Mouse (Mus musculus): ENCODE data around the gene Zfp648. TPM values are rescaled to one million over a fixed set of nuclear protein-coding genes. Genes with fewer than 3 reads are reported as not detected.

Zfp648 gene
- polyA plus RNA-seq, 1 experiment from 2014 or later = 0.68 TPM

DNA sequence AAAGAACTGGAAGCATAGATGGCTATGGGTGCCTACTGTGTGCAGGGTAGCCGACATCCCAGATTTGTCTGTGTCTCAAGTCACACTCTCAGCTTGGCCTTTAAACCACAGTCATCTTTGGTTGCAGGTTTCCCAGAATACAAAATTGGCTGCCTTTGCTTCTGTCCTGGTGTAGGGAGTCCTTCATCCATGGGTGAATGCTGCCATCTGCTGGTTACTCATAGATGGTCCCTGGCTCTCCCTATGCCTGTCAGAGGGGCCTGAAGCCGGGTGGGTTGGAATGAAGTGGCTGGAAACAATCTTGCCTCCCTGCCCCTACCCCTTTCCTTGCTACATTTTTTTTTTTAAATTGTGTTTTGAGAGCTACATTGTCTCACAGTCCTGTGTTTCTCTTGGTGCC, 20.0 kb upstream of the Zfp648 start:
- H3K4me2 ChIP-seq (ENCODE audit: low read length) = no peak overlapping the region
- no peaks in the 10 kb centered on the region for H3K9me3 ChIP-seq (ENCODE audit: control insufficient read depth, low read length)
- 33% methylated on average over 2 of the region's 2 CpGs for WGBS
- H3K4me1 ChIP-seq (replicated peaks; ENCODE audit: control insufficient read depth, insufficient read depth, low read length) = peaks cover 3% of the 10 kb centered on the region; the same call in 1 of the 2 replicates
- H3K27ac ChIP-seq (ENCODE audit: low read length) = no peak overlapping the region
- H3K36me3 ChIP-seq (ENCODE audit: control insufficient read depth, insufficient read depth) = no peaks in the 10 kb centered on the region
- no peak overlapping the region for H3K4me3 ChIP-seq (replicated peaks; ENCODE audit: low read length)
- no peak overlapping the region for H3K9ac ChIP-seq (replicated peaks; ENCODE audit: low read depth, low read length)
- H3K27me3 ChIP-seq (replicated peaks; ENCODE audit: control insufficient read depth, insufficient read depth, low read length) = no peaks in the 10 kb centered on the region
- peak; percentile 99 for ATAC-seq

DNA sequence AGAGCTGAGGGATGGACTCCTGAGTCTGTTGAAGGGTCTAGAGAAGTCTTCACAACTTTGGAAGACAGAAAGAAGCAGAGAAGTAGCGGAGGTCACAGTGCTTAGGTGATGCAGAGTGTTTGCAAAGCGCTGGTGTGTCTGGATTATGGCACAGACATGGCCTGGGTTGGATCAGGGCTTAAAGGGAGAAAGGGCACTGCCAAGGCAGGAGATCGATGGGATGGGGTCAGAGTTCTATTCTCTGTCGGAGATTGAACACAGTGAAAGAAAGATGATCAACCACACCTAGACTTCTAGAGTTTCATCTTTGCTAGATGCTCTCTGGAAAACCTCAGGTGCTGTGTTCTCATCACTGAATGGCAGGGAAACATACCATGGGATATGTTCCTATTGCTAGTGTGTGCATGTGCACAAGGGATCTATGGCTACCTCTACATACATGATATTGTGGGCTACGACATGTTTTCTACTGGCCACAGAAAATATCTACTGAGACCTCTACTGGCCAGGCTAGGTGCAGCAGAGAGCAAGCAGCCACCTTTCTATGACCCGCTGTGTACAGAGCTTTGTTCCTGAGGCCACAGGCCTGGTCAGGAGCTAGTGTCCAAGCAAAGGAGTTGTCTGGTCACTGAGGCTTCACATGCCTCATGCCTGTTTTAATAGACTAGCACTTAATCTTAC, 18.5 kb upstream of the Zfp648 start:
- no peak for ATAC-seq
- no peak overlapping the region for H3K9ac ChIP-seq (replicated peaks; ENCODE audit: low read depth, low read length)
- H3K4me2 ChIP-seq (ENCODE audit: low read length) = no peak overlapping the region
- no peaks in the 10 kb centered on the region for H3K9me3 ChIP-seq (ENCODE audit: control insufficient read depth, low read length)
- no peaks in the 10 kb centered on the region for H3K36me3 ChIP-seq (ENCODE audit: control insufficient read depth, insufficient read depth)
- H3K27ac ChIP-seq (ENCODE audit: low read length) = no peak overlapping the region
- H3K4me3 ChIP-seq (replicated peaks; ENCODE audit: low read length) = no peak overlapping the region
- peaks cover 3% of the 10 kb centered on the region; the same call in 1 of the 2 replicates for H3K4me1 ChIP-seq (replicated peaks; ENCODE audit: control insufficient read depth, insufficient read depth, low read length)
- no peaks in the 10 kb centered on the region for H3K27me3 ChIP-seq (replicated peaks; ENCODE audit: control insufficient read depth, insufficient read depth, low read length)
- WGBS = 73% methylated on average over 6 of the region's 6 CpGs

DNA sequence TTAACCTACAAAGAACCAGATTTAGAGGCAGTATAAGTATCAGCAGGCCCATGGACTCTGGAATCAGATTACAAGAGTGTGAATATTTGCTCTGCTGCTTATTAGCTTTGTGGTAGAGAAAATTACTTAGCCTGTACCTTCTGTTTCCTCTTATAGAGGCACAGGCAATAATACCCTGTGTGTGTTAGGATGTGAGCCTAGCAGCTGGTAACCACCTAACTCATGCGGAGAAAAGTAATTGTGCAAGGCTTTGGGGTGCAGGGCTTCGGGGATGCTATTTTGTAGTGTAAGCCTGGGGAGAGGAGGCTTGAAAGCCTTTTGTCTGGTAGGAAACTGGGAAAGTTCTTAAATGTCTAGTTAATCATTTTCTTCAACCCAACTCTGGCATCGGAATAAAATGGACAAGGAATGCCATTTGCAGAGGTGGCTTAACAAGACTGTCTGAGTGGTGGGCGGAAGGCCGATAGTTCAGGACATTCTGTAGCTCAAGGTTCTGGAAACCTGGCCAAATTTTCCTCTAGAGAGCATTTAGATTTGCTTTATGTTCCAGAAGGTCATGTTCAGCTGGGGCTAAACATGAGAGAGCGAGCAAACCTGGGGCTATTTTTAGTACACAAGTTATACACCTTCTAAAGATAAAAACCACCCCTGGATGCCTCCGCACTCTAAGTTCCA, 17.8 kb upstream of the Zfp648 start:
- H3K36me3 ChIP-seq (ENCODE audit: control insufficient read depth, insufficient read depth) = no peaks in the 10 kb centered on the region
- H3K9ac ChIP-seq (replicated peaks; ENCODE audit: low read depth, low read length) = no peak overlapping the region
- peaks cover 3% of the 10 kb centered on the region; the same call in 1 of the 2 replicates for H3K4me1 ChIP-seq (replicated peaks; ENCODE audit: control insufficient read depth, insufficient read depth, low read length)
- WGBS = 88% methylated on average over 7 of the region's 7 CpGs
- H3K4me2 ChIP-seq (ENCODE audit: low read length) = no peak overlapping the region
- H3K27ac ChIP-seq (ENCODE audit: low read length) = no peak overlapping the region
- no peaks in the 10 kb centered on the region for H3K27me3 ChIP-seq (replicated peaks; ENCODE audit: control insufficient read depth, insufficient read depth, low read length)
- H3K9me3 ChIP-seq (ENCODE audit: control insufficient read depth, low read length) = no peaks in the 10 kb centered on the region
- no peak for ATAC-seq
- H3K4me3 ChIP-seq (replicated peaks; ENCODE audit: low read length) = no peak overlapping the region

DNA sequence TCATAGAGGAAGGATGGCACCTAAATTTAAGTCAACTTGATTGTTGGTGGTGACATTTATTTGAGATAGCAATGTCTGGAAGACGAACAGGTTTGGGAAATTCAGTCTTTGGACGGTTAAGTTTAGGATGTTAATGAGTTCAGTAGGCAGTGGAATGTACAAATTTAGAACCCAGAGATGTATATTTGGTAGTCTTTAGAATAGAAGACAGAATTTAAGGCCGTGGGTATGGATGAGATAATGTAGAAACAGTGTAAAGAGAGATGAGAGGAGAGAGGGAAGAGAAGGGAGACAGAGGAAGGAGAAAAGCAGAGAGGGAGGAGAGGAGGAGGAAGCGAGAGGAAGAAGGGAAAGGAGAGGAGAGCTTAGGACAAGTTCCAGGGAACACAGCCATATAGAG, 12.8 kb upstream of the Zfp648 start:
- H3K36me3 ChIP-seq (ENCODE audit: control insufficient read depth, insufficient read depth) = no peaks in the 10 kb centered on the region
- no peak overlapping the region for H3K4me2 ChIP-seq (ENCODE audit: low read length)
- no peak for ATAC-seq
- H3K27ac ChIP-seq (ENCODE audit: low read length) = no peak overlapping the region
- no peaks in the 10 kb centered on the region for H3K9me3 ChIP-seq (ENCODE audit: control insufficient read depth, low read length)
- H3K4me3 ChIP-seq (replicated peaks; ENCODE audit: low read length) = no peak overlapping the region
- H3K27me3 ChIP-seq (replicated peaks; ENCODE audit: control insufficient read depth, insufficient read depth, low read length) = no peaks in the 10 kb centered on the region
- H3K9ac ChIP-seq (replicated peaks; ENCODE audit: low read depth, low read length) = no peak overlapping the region
- no peaks in the 10 kb centered on the region for H3K4me1 ChIP-seq (replicated peaks; ENCODE audit: control insufficient read depth, insufficient read depth, low read length)
- WGBS = 86% methylated on average over 4 of the region's 4 CpGs

GRCm38 (mm10) chr1:154188631-154189030, 12.4 kb upstream of the Zfp648 start:
- Histone ChIP-seq H3K4me3 (replicated peaks; ENCODE audit: low read length) (no peak overlapping the region), H3K4me2 (ENCODE audit: low read length) (no peak overlapping the region), H3K4me1 (replicated peaks; ENCODE audit: control insufficient read depth, insufficient read depth, low read length) (no peaks in the 10 kb centered on the region), H3K27ac (ENCODE audit: low read length) (no peak overlapping the region), H3K9me3 (ENCODE audit: control insufficient read depth, low read length) (no peaks in the 10 kb centered on the region), H3K27me3 (replicated peaks; ENCODE audit: control insufficient read depth, insufficient read depth, low read length) (no peaks in the 10 kb centered on the region), H3K36me3 (ENCODE audit: control insufficient read depth, insufficient read depth) (no peaks in the 10 kb centered on the region), H3K9ac (replicated peaks; ENCODE audit: low read depth, low read length) (no peak overlapping the region)
- no peak for ATAC-seq
- WGBS = 62% methylated on average over 4 of the region's 4 CpGs

DNA sequence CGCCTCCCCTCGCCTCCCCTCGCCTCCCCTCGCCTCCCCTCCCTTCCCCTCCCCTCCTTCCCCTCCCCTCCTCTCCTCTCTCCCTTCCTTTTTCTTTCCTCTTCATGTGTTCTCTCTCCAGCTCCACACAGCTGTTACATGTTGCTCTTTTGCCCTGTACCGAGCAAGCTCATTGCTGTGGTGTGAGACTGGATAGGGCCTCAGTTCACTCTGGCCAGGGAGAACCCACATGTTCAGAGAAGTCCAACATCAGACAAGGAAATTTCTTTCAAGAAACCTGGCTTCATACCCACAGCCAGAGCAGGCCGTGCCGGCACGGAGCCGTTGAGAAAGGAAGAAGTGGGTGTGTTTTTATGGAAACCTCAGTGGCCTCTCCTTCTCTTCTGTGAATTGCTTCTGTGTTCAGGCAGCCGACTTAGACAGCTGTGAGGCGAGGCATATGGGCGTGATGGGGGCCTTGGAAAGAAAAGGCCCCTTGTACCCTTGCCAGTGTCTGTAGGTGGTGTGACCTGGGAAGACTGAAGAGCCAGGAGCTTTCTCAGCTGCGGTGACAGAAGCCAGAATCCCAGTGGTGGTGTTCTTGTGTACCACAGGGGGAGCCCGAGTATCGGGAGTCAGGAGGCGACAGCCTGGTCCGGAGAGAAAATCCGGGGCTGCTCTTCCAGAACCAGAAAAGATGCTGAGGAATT, 11.0 kb upstream of the Zfp648 start:
- no peak; the same call in 1 of the 2 replicates for ATAC-seq
- Histone ChIP-seq H3K4me2 (ENCODE audit: low read length) (no peak overlapping the region), H3K4me1 (replicated peaks; ENCODE audit: control insufficient read depth, insufficient read depth, low read length) (no peaks in the 10 kb centered on the region), H3K9ac (replicated peaks; ENCODE audit: low read depth, low read length) (no peak overlapping the region), H3K9me3 (ENCODE audit: control insufficient read depth, low read length) (no peaks in the 10 kb centered on the region), H3K27ac (ENCODE audit: low read length) (no peak overlapping the region), H3K27me3 (replicated peaks; ENCODE audit: control insufficient read depth, insufficient read depth, low read length) (no peaks in the 10 kb centered on the region), H3K36me3 (ENCODE audit: control insufficient read depth, insufficient read depth) (no peaks in the 10 kb centered on the region), H3K4me3 (replicated peaks; ENCODE audit: low read length) (no peak overlapping the region)
- 52% methylated on average over 14 of the region's 18 CpGs for WGBS

GRCm38 (mm10) chr1:154198896-154199295, 2.1 kb upstream of the Zfp648 start:
- Histone ChIP-seq H3K4me1 (replicated peaks; ENCODE audit: control insufficient read depth, insufficient read depth, low read length) (no peaks in the 10 kb centered on the region), H3K9ac (replicated peaks; ENCODE audit: low read depth, low read length) (no peak overlapping the region), H3K9me3 (ENCODE audit: control insufficient read depth, low read length) (no peaks in the 10 kb centered on the region), H3K27ac (ENCODE audit: low read length) (no peak overlapping the region), H3K27me3 (replicated peaks; ENCODE audit: control insufficient read depth, insufficient read depth, low read length) (peaks cover 7% of the 10 kb centered on the region), H3K36me3 (ENCODE audit: control insufficient read depth, insufficient read depth) (no peaks in the 10 kb centered on the region), H3K4me2 (ENCODE audit: low read length) (no peak overlapping the region), H3K4me3 (replicated peaks; ENCODE audit: low read length) (no peak overlapping the region)
- WGBS = 91% methylated on average over 10 of the region's 10 CpGs
- ATAC-seq = no peak

DNA sequence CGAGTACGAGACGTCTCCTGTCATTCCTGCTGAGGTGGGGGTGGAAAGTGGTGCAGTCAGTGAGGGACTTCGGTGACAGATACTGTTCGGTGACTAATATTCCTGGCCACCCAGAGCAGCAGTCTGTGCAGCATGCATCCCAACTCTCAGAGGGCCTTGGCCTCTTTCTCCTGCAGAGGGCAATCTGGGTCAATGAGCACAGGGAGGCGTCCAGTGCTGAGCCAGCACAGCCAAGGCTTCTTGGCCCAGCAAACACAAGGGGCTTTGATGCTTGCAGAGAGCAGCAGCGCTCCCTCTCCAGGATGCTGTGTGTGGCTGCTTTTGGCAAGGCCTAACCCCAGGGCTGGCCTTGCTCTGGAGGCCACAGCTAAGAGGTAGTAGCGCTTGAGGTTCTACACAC, 1.6 kb downstream of the Zfp648 start:
- Histone ChIP-seq H3K9me3 (ENCODE audit: control insufficient read depth, low read length) (no peaks in the 10 kb centered on the region), H3K4me1 (replicated peaks; ENCODE audit: control insufficient read depth, insufficient read depth, low read length) (peaks cover 11% of the 10 kb centered on the region), H3K36me3 (ENCODE audit: control insufficient read depth, insufficient read depth) (no peaks in the 10 kb centered on the region), H3K27me3 (replicated peaks; ENCODE audit: control insufficient read depth, insufficient read depth, low read length) (peaks cover 26% of the 10 kb centered on the region), H3K4me2 (ENCODE audit: low read length) (no peak overlapping the region), H3K4me3 (replicated peaks; ENCODE audit: low read length) (no peak overlapping the region), H3K9ac (replicated peaks; ENCODE audit: low read depth, low read length) (no peak overlapping the region), H3K27ac (ENCODE audit: low read length) (no peak overlapping the region)
- 60% methylated on average over 8 of the region's 8 CpGs for WGBS
- ATAC-seq = no peak

DNA sequence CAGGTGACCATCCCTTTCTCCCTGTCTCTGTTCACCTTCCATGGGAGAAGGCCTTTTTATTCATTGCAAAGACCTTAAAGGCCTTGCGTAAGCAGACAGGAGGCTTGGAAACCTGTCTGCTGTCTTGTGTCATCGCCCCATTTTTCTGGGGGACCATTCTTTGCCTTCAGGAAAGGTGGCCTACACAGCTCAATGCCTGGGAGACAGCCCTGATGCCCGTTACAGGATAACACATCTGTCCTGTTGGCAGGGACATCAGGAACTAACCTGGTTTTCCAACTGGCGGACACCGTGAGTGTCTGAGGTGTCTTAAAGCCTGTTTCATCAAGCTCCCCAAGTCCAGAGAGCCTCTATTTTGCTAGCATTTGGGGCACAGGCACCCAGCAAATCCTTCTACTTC, 2.4 kb downstream of the Zfp648 start:
- Histone ChIP-seq H3K36me3 (ENCODE audit: control insufficient read depth, insufficient read depth) (no peaks in the 10 kb centered on the region), H3K4me2 (ENCODE audit: low read length) (no peak overlapping the region), H3K4me3 (replicated peaks; ENCODE audit: low read length) (no peak overlapping the region), H3K4me1 (replicated peaks; ENCODE audit: control insufficient read depth, insufficient read depth, low read length) (peaks cover 11% of the 10 kb centered on the region), H3K27ac (ENCODE audit: low read length) (no peak overlapping the region), H3K27me3 (replicated peaks; ENCODE audit: control insufficient read depth, insufficient read depth, low read length) (peaks cover 26% of the 10 kb centered on the region), H3K9me3 (ENCODE audit: control insufficient read depth, low read length) (no peaks in the 10 kb centered on the region), H3K9ac (replicated peaks; ENCODE audit: low read depth, low read length) (no peak overlapping the region)
- ATAC-seq = no peak
- WGBS = 91% methylated on average over 5 of the region's 5 CpGs

Measured in forebrain, embryonic 16.5 days (tissue).